Mouse (Mus musculus) forebrain, embryonic 16.5 days (tissue): Measurements from ENCODE around the gene Vangl1. TPM values are rescaled to one million over a fixed set of nuclear protein-coding genes. Genes with fewer than 3 reads are reported as not detected.
"Not testable (repeated sequence)": the region's sequence is repeated elsewhere in the genome, so short reads cannot be mapped to it uniquely, and the experiment has no call there.

Experiments used
- ATAC-seq: fragments of 200-750 bp; cut with Nextera tagmentation; 2 replicates; pipeline ENCODE4 v1.8.0; 2017; ENCODE audit warnings: mild to moderate bottlenecking, moderate library complexity
- H3K27ac ChIP-seq: fragments of 300-500 bp; sonication (generic); 2 replicates; pipeline ENCODE4 v1.5.1; 2014; ENCODE audit warnings: low read length, control low read depth
- H3K27me3 ChIP-seq: fragments of 300-500 bp; sonication (generic); replicated peaks from 2 replicates; pipeline ENCODE4 v1.6.1; 2014; ENCODE audit warnings: low read length; ENCODE audit not compliant: control insufficient read depth, insufficient read depth
- H3K36me3 ChIP-seq: fragments of 300-500 bp; sonication (generic); 2 replicates; pipeline ENCODE4 v1.6.1; 2014; ENCODE audit not compliant: control insufficient read depth, insufficient read depth
- H3K4me1 ChIP-seq: fragments of 300-500 bp; sonication (generic); replicated peaks from 2 replicates; pipeline ENCODE4 v1.6.1; 2014; ENCODE audit warnings: low read length; ENCODE audit not compliant: control insufficient read depth, insufficient read depth
- H3K4me2 ChIP-seq: fragments of 300-500 bp; sonication (generic); 2 replicates; pipeline ENCODE4 v1.6.1; 2014; ENCODE audit warnings: mild to moderate bottlenecking, low read length, control low read depth
- H3K4me3 ChIP-seq: fragments of 300-500 bp; sonication (generic); replicated peaks from 2 replicates; pipeline ENCODE4 v1.5.1; 2014; ENCODE audit warnings: mild to moderate bottlenecking, low read length, control low read depth
- H3K9ac ChIP-seq: fragments of 300-500 bp; sonication (generic); replicated peaks from 2 replicates; pipeline ENCODE4 v1.6.1; 2014; ENCODE audit warnings: low read depth, low read length, control low read depth
- H3K9me3 ChIP-seq: fragments of 300-500 bp; sonication (generic); 2 replicates; pipeline ENCODE4 v1.6.1; 2016; ENCODE audit warnings: low read length; ENCODE audit not compliant: control insufficient read depth
- WGBS: fragments of 180-500 bp; shearing (Covaris S2); extraction: QIAGEN DNeasy Blood & Tissue Kit; methylation state at CpG from one replicate; pipeline ENCODE4 v1.1.7; 2014; 5-methylcytosine and 5-hydroxymethylcytosine counted together
- polyA plus RNA-seq: library from polyadenylated mRNA; unstranded; fragments of >200 nt; fragmentation: Nextera tagmentation; extraction: Ambion mirVana; gene quantifications from 2 replicates; pipeline ENCODE4 v1.2.1, GENCODE M21; 2015

The Vangl1 gene
- polyA plus RNA-seq, 1 experiment from 2014 or later, result 6.3 TPM

GRCm38 (mm10) chr3:102167555-102168210, 36.8 kb downstream of the Vangl1 start:
- Histone ChIP-seq H3K4me1 (peaks cover 24% of the 10 kb centered on the region), H3K4me3 (no peak overlapping the region), H3K36me3 (no peaks in the 10 kb centered on the region), H3K27me3 (no peaks in the 10 kb centered on the region), H3K9ac (0 out of 2 replicates have a peak overlapping the region, but pooled peaks have one; percentile 17), H3K4me2 (no peak overlapping the region; the same call in 1 of the 2 replicates), H3K27ac (no peak overlapping the region), H3K9me3 (no peaks in the 10 kb centered on the region)
- 12% methylated on average over 10 of the region's 10 CpGs for WGBS
- ATAC-seq, result no peak

- Histone ChIP-seq H3K27me3 (no peaks in the 10 kb centered on the region), H3K4me3 (no peak overlapping the region), H3K4me1 (peaks cover 24% of the 10 kb centered on the region), H3K4me2 (no peak overlapping the region), H3K27ac (no peak overlapping the region), H3K36me3 (no peaks in the 10 kb centered on the region), H3K9me3 (no peaks in the 10 kb centered on the region), H3K9ac (no peak overlapping the region)
- WGBS, result 80% methylated on average over 8 of the region's 8 CpGs
- no peak for ATAC-seq
Observed at GRCm38 (mm10) chr3:102166794-102167193, 37.7 kb downstream of the Vangl1 start.

DNA sequence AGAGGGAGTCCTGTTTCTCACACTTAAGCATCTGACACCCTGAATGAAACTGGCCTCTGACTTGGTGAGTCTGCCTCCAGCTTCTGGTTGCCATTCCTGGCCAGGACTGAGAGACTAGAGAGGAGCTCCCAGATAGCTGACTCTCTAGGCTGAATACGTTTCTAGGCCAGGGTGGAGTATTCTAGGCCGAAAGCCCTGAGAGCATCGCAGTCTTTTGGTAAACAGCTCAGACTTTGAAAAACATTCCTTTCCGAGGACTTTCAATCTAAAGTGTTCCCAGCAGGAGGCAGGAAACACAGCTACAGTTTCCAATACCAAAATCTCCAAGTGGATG, 38.2 kb downstream of the Vangl1 start:
- no peaks in the 10 kb centered on the region for H3K9me3 ChIP-seq
- no peaks in the 10 kb centered on the region for H3K27me3 ChIP-seq
- 57% methylated on average over 4 of the region's 4 CpGs for WGBS
- no peak overlapping the region for H3K9ac ChIP-seq
- no peak overlapping the region for H3K4me3 ChIP-seq
- ATAC-seq, result no peak
- H3K4me2 ChIP-seq, result no peak overlapping the region
- no peaks in the 10 kb centered on the region for H3K36me3 ChIP-seq
- H3K27ac ChIP-seq, result no peak overlapping the region
- H3K4me1 ChIP-seq, result peaks cover 24% of the 10 kb centered on the region

DNA sequence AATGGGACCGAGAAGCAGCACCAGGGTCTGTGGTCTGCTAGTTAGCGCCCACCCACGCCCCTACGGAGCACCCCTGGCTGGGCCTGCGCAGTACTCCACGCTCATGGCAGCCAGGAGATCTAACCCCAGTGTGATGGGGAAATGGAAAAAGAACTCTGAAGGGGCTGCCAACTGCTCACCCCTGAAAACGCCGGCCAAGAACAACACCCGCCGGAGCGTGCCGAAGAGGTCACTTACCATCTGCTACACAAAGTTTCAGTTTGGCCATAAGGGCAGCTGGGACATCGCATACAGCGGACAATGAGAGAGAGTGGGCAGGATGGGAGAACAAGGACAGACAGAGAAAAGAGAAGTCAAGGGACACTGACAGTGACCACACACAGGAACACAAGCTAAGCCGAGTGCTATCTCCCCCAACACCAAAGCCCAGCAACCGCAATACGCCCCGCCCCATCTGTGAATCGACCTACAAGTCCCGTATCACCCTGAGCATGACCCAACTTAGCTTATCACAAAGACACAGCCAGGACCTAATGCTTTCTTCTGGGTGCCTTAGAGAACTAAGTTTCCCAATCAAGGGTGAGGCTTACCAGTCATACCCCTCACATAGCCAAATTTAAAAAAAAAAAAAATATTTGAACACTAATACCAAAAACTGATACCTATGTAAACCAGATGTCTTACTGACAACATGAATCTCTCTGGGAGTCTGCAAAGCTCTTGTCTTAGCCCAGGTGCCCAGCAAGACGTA, 38.8 kb downstream of the Vangl1 start:
- no peak for ATAC-seq
- Histone ChIP-seq H3K4me3 (no peak overlapping the region), H3K9ac (no peak overlapping the region), H3K9me3 (no peaks in the 10 kb centered on the region), H3K4me2 (no peak overlapping the region), H3K27me3 (no peaks in the 10 kb centered on the region), H3K27ac (no peak overlapping the region), H3K36me3 (no peaks in the 10 kb centered on the region), H3K4me1 (peaks cover 24% of the 10 kb centered on the region)
- 88% methylated on average over 21 of the region's 21 CpGs for WGBS

GRCm38 (mm10) chr3:102164911-102165310, 39.6 kb downstream of the Vangl1 start:
- ATAC-seq, result no peak

DNA sequence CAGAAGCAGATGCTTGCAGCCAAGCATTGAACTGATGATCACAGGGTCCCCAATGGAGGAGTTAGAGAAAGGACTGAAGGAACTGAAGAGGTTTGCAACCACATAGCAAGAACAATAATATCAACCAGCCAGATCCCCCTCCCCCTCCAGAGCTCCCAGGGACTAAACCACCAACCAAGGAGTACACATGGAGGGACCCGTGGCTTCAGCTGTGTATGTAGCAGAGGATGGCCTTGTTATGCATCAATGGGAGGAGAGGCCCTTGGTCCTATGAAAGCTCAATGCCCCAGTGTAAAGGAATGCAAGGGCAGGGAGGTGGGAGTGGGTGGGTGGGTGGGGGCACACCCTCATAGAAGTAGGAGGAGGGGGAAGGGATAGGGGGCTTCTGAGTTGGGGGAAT, 40.6 kb downstream of the Vangl1 start:
- H3K36me3 ChIP-seq, H3K4me3 ChIP-seq, H3K9me3 ChIP-seq, ATAC-seq, H3K9ac ChIP-seq, H3K4me2 ChIP-seq, H3K27me3 ChIP-seq, H3K27ac ChIP-seq: not testable (repeated sequence)
- H3K4me1 ChIP-seq, result peaks cover 16% of the 10 kb centered on the region
- 58% methylated on average over 1 of the region's 1 CpGs for WGBS

More at GRCm38 (mm10) chr3:102164911-102165310, 39.6 kb downstream of the Vangl1 start:
- no peaks in the 10 kb centered on the region for H3K27me3 ChIP-seq
- peaks cover 23% of the 10 kb centered on the region for H3K4me1 ChIP-seq
- no peak overlapping the region for H3K9ac ChIP-seq
- H3K4me2 ChIP-seq, result no peak overlapping the region
- no peaks in the 10 kb centered on the region for H3K9me3 ChIP-seq
- no peak overlapping the region for H3K4me3 ChIP-seq
- WGBS, result 73% methylated on average over 4 of the region's 4 CpGs
- no peak overlapping the region for H3K27ac ChIP-seq
- H3K36me3 ChIP-seq, result no peaks in the 10 kb centered on the region

- H3K4me2 ChIP-seq, result no peak overlapping the region
- H3K36me3 ChIP-seq, result no peaks in the 10 kb centered on the region
- H3K4me1 ChIP-seq, result 0 out of 2 replicates have a peak, but pooled peaks cover 4% of the 10 kb centered on the region
- no peak overlapping the region for H3K27ac ChIP-seq
- WGBS, result 45% methylated on average over 14 of the region's 14 CpGs
- no peaks in the 10 kb centered on the region for H3K9me3 ChIP-seq
- no peaks in the 10 kb centered on the region for H3K27me3 ChIP-seq
- peak; percentile 66 for ATAC-seq
- H3K9ac ChIP-seq, result no peak overlapping the region
- H3K4me3 ChIP-seq, result no peak overlapping the region
Observed at GRCm38 (mm10) chr3:102159423-102160325, 44.8 kb downstream of the Vangl1 start.

GRCm38 (mm10) chr3:102158759-102159422, 45.6 kb downstream of the Vangl1 start:
- H3K9me3 ChIP-seq, result no peaks in the 10 kb centered on the region
- no peak overlapping the region for H3K27ac ChIP-seq
- H3K4me2 ChIP-seq, result no peak overlapping the region
- ATAC-seq, result no peak
- 73% methylated on average over 14 of the region's 14 CpGs for WGBS
- no peak overlapping the region for H3K9ac ChIP-seq
- 0 out of 2 replicates have a peak, but pooled peaks cover 4% of the 10 kb centered on the region for H3K4me1 ChIP-seq
- H3K36me3 ChIP-seq, result no peaks in the 10 kb centered on the region
- H3K27me3 ChIP-seq, result no peaks in the 10 kb centered on the region
- no peak overlapping the region for H3K4me3 ChIP-seq
